Mouse (Mus musculus) megakaryocyte, embryonic 14.5 days (primary cell): Measurements from ENCODE around the gene Cox6b1. TPM values are rescaled to one million over a fixed set of nuclear protein-coding genes. Genes with fewer than 3 reads are reported as not detected.

Source experiments
- H3K27me3 ChIP-seq: replicated peaks from 2 replicates; pipeline ENCODE3; 2012; ENCODE audit warnings: inconsistent platforms
- H3K36me3 ChIP-seq: replicated peaks from 2 replicates; pipeline ENCODE3; 2012; ENCODE audit warnings: low read length, inconsistent platforms, mixed read lengths
- H3K4me1 ChIP-seq: 2 replicates; pipeline ENCODE4 v1.6.1; 2012; ENCODE audit warnings: inconsistent platforms
- H3K4me3 ChIP-seq: replicated peaks from 2 replicates; pipeline ENCODE3; 2012; ENCODE audit warnings: moderate library complexity, mild to moderate bottlenecking, inconsistent platforms
- H3K9me3 ChIP-seq: 2 replicates; pipeline ENCODE4 v1.6.1; 2012; ENCODE audit warnings: inconsistent platforms
- FLI1 ChIP-seq: IDR thresholded peaks from 2 replicates; pipeline ENCODE4 v1.6.1; 2012; ENCODE audit warnings: low read length, inconsistent platforms, mixed read lengths
- GATA1 ChIP-seq: IDR thresholded peaks from 3 replicates; pipeline ENCODE4 v1.6.1; 2012; ENCODE audit warnings: mixed read lengths, low read length, inconsistent platforms, borderline replicate concordance
- polyA plus RNA-seq: library from polyadenylated mRNA; stranded (reverse); fragments of >175 nt; gene quantifications from 2 replicates; pipeline ENCODE4 v1.2.3, GENCODE M21; 2012; ENCODE audit warnings: low replicate concordance; ENCODE audit not compliant: insufficient read depth

Cox6b1 gene
- 82.5 and 197 TPM in 2 replicates for polyA plus RNA-seq

DNA sequence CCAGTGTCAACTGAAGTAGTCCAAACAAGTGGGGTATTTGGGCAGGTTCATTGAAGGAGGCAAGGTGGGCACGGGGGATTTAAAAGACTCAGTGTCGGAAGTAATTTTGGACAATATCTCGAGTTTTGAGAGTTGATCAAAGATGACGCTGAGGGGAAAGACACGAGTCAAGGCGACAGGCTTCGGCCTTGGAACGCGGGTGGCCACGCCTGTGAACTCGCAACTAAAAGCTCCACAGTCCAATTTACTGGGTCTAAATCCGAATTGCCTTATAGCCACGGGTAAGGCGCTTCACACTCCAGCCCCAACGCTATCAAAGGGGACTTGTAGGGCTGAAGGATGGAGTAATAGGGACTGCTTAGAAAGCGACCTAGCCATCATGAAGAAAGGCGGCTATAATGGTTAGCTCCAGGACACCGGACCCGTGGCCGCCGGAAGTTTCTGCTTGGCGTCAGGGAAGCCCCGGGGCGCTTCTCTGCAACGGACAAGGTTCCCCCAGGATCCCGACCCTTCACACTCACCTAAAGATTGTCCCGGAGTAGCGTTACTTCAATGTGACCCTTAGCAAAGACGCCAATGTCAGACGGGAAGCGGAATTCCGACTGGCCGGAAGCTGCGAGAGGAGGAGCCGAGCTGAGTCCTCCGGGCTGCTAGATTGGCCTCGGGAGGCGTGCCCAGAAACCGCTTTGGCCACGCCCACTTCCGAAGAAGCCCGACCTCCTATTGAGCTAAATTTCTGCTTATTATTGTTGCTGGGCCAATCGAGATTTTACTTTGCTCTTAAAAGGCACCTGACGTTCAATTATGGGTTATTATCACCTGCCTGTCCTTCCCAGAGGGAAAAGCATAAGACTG is at the start of gene Cox6b1:
Gene Cox6b1, minus strand, starts transcription at position 622 of the 855 bp plus-strand sequence.
- Histone ChIP-seq H3K36me3 (peaks cover 36% of the 10 kb centered on the region), H3K4me3 (peak within 1 kb of the TSS; percentile 96)
- no peak for TF ChIP-seq FLI1
- no peak for TF ChIP-seq GATA1

DNA sequence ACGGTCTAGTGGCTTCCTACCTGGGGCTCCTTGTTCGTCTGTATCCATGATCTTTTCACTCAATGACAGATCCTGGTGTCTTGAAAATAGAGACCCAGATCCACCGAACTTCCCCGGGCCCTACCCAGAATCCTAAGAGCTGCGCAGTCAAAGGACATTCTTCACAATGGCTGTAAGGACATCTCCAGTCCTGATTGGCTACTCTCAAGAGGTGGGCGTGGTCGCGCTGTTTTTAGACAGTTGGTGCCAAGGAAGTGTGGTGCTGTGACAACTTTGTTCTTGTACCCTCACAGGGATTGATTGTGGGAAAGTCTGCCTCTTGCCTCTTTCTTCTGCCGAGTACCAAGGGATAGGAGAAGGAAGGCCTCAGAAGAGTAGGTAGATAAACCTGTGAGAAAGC is 45.5 kb upstream of the Cox6b1 start, which contains the start of gene Pmis2:
Gene Pmis2, minus strand, starts transcription at position 126 of the 400 bp plus-strand sequence.
- no peak for TF ChIP-seq FLI1
- TF ChIP-seq GATA1, result no peak
- no peaks in the 10 kb centered on the region for H3K9me3 ChIP-seq
- peaks cover 2% of the 10 kb centered on the region for H3K27me3 ChIP-seq
- H3K36me3 ChIP-seq, result no peaks in the 10 kb centered on the region
- peaks cover 12% of the 10 kb centered on the region for H3K4me1 ChIP-seq
- no peak within 1 kb of the TSS for H3K4me3 ChIP-seq

More for the DNA sequence above, at the start of gene Cox6b1:
- peaks cover 3% of the 10 kb centered on the region for H3K27me3 ChIP-seq
- H3K9me3 ChIP-seq, result no peaks in the 10 kb centered on the region
- peaks cover 41% of the 10 kb centered on the region for H3K4me1 ChIP-seq

DNA sequence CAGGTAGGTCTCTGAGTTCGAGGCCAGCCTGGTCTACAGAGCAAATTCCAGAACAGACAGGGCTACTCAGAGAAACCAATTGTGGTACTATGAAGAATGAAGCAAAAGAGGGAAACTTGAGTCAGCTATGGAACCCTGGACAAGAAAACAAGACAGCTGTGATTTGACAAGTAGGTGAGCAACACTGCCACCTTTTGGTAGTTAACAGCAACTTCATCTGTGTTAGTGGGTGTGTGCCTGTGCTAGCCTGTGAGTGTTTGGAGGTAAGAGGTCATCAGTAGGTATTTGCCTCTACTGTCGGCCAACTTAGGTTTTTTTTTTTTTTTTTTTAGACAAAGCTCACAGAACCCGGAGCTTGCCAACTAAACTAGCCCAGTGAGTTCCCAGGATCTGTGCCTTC is 43.3 kb upstream of the Cox6b1 start:
- H3K27me3 ChIP-seq, result peaks cover 2% of the 10 kb centered on the region
- no peak overlapping the region for H3K4me3 ChIP-seq
- no peaks in the 10 kb centered on the region for H3K36me3 ChIP-seq
- H3K9me3 ChIP-seq, result no peaks in the 10 kb centered on the region
- H3K4me1 ChIP-seq, result peaks cover 12% of the 10 kb centered on the region
- TF ChIP-seq FLI1, result no peak
- no peak for TF ChIP-seq GATA1

DNA sequence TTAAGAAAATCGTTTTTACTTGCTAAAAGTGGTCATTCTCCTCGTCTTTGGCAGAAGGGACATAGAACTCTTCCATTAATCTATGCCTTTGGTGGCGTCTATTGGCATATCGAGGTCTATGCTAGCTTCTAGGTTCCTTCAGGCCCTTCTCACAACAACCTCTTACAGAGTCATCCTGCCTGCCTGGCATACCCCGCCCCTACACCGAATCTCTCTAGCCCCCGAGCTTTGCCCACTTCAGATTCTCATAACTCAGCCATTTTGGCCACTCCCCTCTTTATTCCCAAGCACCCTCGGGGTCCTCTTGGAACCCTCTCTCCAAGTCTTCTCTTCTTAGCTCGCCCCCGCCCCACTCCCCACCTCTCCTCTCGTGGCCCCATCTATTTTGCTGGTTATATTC is 39.4 kb upstream of the Cox6b1 start:
- TF ChIP-seq GATA1 (no peak), FLI1 (no peak)
- peaks cover 2% of the 10 kb centered on the region for H3K27me3 ChIP-seq
- no peaks in the 10 kb centered on the region for H3K9me3 ChIP-seq
- H3K4me3 ChIP-seq, result peak overlapping the region; percentile 96
- H3K36me3 ChIP-seq, result peaks cover 29% of the 10 kb centered on the region
- peaks cover 15% of the 10 kb centered on the region for H3K4me1 ChIP-seq

DNA sequence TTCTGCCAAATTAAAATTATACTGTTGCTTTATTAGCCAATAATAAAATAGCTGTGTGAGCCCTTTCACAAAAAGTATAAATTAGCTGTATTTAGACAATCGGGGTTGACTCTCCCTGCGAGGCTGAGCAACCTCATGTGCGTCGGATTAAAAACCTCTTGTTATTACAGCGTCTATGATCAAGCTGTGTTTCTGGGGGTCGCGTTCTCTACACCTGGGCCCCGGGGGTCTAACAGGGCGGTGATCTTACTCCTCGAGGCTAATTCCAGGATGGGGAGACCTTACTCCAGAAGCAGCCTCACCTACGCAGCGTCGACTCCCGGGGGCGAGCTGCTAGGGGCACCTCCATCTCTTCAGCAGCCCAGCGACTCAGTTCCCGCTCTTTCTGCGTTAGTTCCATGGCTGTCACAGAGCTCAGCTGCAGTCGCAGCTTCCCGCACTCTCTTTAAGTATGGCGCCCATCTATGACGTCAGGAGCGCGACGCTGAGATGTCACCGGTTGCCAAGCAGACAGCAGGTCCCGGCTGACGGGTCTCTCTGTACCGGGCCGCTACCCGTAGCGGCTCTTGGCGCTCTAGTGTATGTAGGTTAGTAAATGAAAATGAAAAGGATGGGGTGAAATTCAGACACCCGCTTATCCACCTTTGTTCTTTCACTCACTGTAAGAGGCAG is 38.7 kb upstream of the Cox6b1 start, which contains the start of gene Haus5:
Gene Haus5, minus strand, starts transcription at position 466 of the 672 bp plus-strand sequence.
- H3K9me3 ChIP-seq, result no peaks in the 10 kb centered on the region
- peaks cover 2% of the 10 kb centered on the region for H3K27me3 ChIP-seq
- H3K36me3 ChIP-seq, result peaks cover 35% of the 10 kb centered on the region
- TF ChIP-seq GATA1, result no peak
- peak; percentile 81; the same call in 1 of the 2 replicates for TF ChIP-seq FLI1
- peak within 1 kb of the TSS; percentile 96 for H3K4me3 ChIP-seq
- H3K4me1 ChIP-seq, result peaks cover 15% of the 10 kb centered on the region

DNA sequence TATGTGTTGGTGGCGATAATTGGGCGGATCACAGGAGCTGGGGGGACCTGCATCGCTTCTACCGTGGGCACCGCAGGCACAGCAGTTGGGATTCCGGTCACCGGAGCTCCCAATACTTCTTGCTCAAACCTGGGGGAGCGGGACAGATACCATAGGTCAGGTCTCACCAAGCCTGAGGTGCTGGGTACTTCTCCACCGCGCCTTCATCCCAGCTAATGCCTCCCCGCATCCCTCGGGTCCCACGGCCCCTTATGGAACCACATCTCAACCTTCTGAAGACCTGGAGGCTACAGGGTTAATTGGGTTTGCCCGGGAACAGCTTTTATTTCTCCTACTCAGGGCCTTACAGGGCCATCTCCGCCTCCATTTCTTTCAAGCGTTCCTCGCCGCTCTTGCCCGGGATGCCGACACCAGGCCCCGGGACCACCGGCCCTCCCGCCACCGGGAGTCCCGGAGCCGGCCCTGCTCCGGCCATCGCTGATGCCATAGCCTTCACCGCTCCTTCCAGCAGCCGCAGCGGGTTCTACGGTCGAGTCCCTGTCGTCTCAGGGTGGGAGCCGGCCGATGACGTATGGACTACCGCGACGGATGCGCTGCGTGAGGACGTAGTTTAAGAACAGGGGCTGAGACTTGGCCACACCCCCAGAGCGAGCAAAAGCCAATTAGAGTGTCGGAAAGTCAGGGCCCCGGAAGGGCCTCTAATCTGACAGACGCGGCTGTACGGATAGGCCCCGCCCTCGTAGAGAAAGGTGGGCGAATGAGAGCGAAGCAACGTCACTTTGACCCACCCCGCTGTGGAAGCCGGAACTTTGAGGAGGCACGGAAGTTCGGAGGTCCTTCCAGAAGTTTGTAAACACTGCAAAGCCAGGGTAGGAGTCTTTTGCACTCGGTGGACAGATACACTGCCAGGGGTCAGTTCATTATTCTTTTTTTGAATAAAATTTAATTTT is 23.9 kb upstream of the Cox6b1 start, which contains the start of gene Rbm42:
Gene Rbm42, minus strand, starts transcription at position 727 of the 950 bp plus-strand sequence.
- Histone ChIP-seq H3K36me3 (peaks cover 72% of the 10 kb centered on the region), H3K27me3 (no peaks in the 10 kb centered on the region), H3K9me3 (no peaks in the 10 kb centered on the region), H3K4me3 (peak within 1 kb of the TSS; percentile 98), H3K4me1 (peaks cover 22% of the 10 kb centered on the region)
- TF ChIP-seq FLI1 (no peak), GATA1 (no peak)

DNA sequence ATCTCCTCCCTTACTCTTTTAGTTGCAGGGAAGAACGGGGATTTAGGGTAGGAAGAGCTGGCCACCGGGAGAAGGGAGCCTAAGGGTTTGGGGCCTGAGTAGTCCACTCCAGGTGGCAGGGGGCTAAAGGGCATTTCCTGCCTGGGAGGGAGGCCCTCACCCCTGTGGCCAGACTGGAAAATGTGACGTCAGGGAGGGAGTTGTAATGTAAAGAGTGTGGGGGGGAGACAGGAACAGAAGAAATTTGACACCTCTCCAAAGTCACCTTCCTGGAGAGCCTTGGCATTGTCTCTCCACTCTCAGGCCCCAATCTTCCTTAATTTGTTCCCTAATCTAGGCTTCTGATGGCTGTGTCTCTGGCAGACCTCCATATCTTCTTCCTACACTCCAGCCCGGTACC is 13.1 kb upstream of the Cox6b1 start:
- Histone ChIP-seq H3K4me1 (peaks cover 43% of the 10 kb centered on the region), H3K27me3 (peaks cover 29% of the 10 kb centered on the region), H3K9me3 (no peaks in the 10 kb centered on the region), H3K36me3 (peaks cover 46% of the 10 kb centered on the region), H3K4me3 (no peak overlapping the region)
- TF ChIP-seq FLI1, result no peak
- no peak for TF ChIP-seq GATA1

DNA sequence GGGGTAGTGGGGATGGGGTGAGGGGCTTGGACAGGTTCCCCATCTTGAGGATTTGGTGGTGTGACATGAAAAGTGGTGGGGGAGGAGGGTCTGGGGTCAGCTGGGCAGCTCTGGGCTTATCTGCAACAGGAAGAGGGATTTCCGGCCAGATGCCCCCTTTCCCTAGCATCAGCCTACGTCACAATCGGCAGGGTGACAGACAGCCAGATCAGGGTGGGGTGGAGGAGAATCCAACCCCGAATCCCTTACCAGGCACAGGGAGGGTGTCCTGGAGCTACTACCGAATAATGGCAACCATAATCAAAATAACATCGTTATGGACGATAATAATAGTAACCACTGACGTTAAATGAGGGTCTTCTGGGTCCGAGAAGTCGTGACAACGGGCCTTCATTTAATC is 10.4 kb upstream of the Cox6b1 start:
- Histone ChIP-seq H3K4me3 (peak overlapping the region; percentile 89), H3K27me3 (peaks cover 51% of the 10 kb centered on the region), H3K36me3 (peaks cover 19% of the 10 kb centered on the region), H3K9me3 (no peaks in the 10 kb centered on the region), H3K4me1 (peaks cover 55% of the 10 kb centered on the region)
- TF ChIP-seq GATA1, result no peak
- TF ChIP-seq FLI1, result no peak

DNA sequence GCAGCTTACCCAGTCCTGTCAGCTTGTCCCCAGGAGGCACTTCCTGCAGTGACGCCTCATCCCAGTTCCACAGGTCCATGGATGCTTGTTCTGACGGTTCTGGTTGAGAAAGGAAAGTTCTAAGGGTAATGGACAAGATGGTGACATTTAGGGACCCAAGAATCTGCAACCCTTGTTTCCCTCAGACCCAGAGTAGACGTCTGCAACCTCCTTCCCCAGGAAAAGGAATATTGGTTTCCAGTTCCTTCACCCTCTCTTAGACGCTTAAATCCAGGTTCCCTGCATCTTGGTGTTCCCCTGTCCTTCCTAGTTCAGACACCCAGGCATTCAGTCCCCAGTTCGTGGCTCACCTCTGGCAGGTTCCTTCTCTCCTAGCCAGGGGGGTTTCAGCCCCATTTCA is 9.8 kb upstream of the Cox6b1 start, which contains the start of gene Etv2:
Gene Etv2, minus strand, starts transcription at position 101 of the 400 bp plus-strand sequence.
- TF ChIP-seq GATA1, result no peak
- Histone ChIP-seq H3K4me1 (peaks cover 56% of the 10 kb centered on the region), H3K27me3 (peaks cover 54% of the 10 kb centered on the region), H3K36me3 (peaks cover 13% of the 10 kb centered on the region), H3K4me3 (peak within 1 kb of the TSS; percentile 89), H3K9me3 (no peaks in the 10 kb centered on the region)
